Mouse (Mus musculus) heart, postnatal 0 days (tissue): ENCODE measurements at regions not wholly inside any gene's neighbourhood (a gene's known extent, or its start where the extent isn't known, plus 50 kb on each side); places are given as distances from the start of the nearest gene placed in this dataset.

ENCODE experiments used
- CTCF ChIP-seq: IDR thresholded peaks from 2 replicates; pipeline ENCODE4 v1.5.1; 2016; ENCODE audit warnings: antibody characterized with exemption, control low read depth, low read depth
- EP300 ChIP-seq: IDR thresholded peaks from 2 replicates; pipeline ENCODE4 v1.6.1; 2016; ENCODE audit warnings: antibody characterized with exemption, low read depth

DNA sequence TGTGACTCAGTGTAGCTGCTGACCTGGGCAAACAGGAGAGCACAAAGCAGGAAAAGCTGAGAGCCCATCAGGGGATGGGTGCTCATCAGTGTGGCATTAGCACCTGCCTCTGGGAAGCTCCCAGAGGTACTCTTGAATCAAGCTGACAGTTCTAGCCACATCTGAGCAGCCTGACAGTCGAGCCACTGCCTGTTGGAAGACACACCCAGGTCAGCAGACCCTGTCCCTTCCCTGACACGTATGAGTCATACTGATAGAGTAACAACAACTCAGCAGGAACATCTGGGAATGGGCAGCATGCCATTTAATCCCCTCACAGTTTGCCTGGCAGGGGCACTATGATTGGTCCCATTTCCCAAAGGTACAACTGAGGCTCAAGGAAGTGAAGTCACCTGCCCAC is 68.3 kb upstream of the Rasgrf1 start:
- TF ChIP-seq CTCF (no peak), EP300 (no peak)
